Mouse (Mus musculus): ENCODE measurements around the gene Slc13a2.

Gene Slc13a2

GRCm38 (mm10) chr11:78422055-78422819, at the start of gene Slc13a2:
Gene Slc13a2, minus strand, starts transcription at chr11:78422217.
- DNase-seq (ENCODE audit: low spot score), result no peak

GRCm38 (mm10) chr11:78471326-78472103, 49.5 kb upstream of the Slc13a2 start:
- DNase-seq (ENCODE audit: low spot score), result no peak

DNA sequence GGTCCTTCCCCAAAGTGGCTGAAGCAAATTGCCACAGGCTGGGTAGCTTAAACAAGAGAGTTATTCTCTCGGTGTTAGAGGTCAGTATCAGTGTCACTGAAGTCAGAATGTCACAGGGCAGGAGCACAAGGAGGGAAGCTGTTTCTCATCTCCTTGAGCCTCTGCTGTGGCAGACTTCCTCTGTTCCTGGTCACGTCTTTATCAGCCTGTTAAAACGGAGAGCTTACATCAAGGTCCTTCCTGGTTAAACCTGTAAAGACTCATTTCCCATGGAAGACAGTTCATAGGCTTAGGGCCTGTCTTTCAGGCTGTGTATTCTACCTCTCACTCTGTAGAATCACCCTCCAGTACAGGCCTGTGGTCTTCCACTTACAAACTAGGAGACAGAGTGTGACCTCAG, 45.9 kb upstream of the Slc13a2 start:
- DNase-seq (ENCODE audit: low spot score), result no peak

- DNase-seq (ENCODE audit: low spot score), result no peak
Measured at GRCm38 (mm10) chr11:78467515-78467914, 45.5 kb upstream of the Slc13a2 start.

DNA sequence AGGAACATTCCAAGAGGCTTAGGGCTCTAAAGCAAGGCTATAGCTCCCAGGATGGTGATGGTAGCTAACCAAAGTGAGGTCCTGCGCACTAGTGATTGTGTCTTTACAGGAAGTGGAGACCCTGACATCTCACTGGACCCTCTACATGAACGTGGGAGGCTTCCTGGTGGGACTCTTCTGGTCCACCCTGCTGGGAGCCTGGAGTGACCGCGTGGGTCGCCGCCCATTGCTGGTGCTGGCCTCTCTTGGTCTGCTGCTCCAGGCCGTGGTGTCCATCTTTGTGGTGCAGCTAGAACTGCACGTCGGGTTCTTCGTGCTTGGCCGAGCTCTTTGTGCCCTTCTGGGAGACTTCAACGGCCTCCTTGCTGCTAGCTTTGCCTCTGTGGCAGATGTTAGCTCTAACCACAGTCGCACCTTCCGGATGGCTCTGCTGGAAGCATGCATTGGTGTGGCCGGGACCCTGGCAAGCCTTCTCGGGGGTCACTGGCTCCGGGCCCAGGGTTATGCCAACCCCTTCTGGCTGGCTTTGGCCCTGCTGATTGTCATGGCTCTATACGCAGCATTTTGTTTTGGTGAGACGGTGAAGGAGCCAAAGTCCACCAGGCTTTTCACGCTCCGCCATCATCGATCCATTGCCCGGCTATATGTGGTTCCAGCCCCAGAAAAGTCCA, 44.4 kb upstream of the Slc13a2 start:
- DNase-seq (ENCODE audit: low spot score), result no peak

- DNase-seq (ENCODE audit: low spot score), result peak; percentile 76
Measured at GRCm38 (mm10) chr11:78465568-78466180, 43.7 kb upstream of the Slc13a2 start, which contains the start of gene Slc46a1. Gene Slc46a1, plus strand, starts transcription at chr11:78465697.

DNA sequence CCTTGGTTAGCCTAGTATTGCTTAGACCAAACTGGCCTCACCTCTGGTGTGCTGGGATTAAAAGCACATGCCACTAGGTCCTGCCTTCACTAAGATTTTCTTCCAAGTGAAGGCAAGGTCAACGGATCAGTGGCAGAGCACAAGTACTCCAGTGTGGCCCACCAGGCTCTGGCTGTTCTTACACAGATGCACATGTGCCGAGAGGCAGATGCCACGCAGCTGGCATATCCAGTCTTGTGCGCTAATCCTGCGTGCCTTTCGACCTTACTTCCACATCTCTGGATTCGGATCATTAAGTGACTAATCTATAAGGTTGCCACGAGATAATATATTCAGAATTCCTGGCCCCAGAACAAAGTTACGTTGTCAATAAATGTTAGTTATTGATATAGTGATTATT, 43.1 kb upstream of the Slc13a2 start:
- DNase-seq (ENCODE audit: low spot score), result no peak

DNA sequence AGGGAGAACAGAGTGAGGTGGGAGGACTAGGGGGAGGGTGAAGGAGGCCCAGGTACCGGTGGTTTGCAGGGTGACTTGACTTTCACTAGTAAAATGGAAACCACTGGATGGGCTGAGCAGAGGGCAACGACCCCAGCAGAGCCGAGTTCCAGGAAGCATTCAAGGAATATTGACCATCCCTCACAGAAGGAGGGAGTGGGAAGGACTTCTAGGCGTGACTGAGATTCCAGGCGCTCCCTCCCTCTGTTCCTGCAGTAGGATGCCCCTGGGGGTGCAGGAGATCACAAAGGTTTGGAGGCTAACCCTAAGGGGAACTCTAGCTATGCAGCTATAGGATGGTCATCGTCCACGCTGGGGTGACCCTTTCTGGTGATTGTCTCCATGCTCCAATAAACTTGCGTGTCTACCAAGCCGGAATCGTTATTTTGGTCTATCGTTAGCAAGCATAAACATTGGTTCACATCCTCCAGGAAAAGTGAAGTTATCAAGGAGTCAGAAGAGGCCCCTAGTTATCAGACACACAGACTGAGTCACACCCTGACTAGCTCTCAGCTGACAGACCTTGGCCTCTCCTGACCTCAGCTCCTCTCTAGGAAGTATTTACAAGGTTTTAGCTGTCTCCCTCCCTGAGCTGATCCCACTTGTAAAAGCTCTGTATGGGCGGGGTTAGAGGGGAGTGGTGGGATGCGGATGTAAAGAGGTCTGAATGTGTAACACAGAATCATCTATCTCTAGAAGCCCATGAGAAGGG, 41.4 kb upstream of the Slc13a2 start:
- no peak for DNase-seq (ENCODE audit: low spot score)

- DNase-seq (ENCODE audit: low spot score), result no peak
Measured at GRCm38 (mm10) chr11:78462669-78463068, 40.7 kb upstream of the Slc13a2 start.

DNA sequence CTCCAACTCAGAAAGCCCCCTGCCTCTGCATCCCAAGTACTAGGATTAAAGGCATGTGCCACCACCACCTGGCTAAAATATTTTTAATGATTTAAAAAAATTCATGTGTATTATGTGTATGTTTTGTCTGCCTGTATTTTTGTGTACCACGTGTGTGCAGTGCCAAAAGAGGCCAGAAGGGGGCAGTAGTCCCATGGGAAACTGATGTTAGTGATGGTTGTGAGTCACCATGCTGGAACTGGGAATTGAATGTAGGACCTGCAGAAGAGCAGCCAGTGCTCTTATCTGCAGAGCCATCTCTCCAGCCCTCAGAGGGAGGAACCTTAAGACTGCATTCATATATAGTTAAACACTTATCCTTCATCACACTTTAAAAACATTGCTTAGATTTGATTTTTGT, 39.9 kb upstream of the Slc13a2 start:
- no peak for DNase-seq (ENCODE audit: low spot score)

- no peak for DNase-seq (ENCODE audit: low spot score)
Measured at GRCm38 (mm10) chr11:78458740-78459139, 36.7 kb upstream of the Slc13a2 start.

DNA sequence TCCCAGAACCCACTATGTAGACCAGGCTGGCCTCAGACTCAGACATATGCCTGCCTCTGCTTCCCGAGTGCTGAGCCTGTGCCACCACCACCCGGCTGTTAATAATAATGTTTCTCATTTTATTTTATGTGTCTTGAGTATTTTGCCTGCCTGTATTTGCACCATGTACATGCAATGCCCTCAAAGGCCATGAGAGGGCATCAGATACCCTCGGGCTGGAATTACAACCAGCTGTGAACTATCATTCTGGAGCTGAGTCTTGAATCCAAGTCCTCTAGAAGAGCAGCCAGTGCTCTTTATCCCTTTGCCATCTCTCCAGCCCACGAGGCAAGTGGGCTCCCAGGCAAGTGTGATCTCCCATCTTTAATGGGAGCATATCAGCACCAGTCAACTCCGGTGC, 33.3 kb upstream of the Slc13a2 start:
- DNase-seq (ENCODE audit: low spot score), result peak; percentile 22

DNA sequence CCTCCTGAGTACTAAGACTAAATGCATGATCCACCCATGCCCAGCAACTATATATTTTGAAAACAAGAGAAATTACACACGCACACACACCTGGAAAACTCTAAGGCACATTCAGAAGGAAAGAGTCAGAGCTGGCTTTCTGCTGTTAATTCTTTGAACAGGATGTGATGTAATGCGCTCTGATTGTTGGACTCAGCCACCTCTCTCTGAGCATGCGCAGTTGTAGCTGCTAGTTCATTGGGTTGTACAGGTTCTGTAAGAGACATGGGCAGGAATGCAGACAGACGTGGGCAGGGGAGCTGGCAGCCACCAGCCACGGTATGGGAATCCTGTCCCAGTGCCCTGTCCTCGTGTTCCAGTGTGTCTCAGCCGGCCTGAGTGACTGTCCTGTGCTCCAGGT, 32.3 kb upstream of the Slc13a2 start:
- DNase-seq (ENCODE audit: low spot score), result no peak

GRCm38 (mm10) chr11:78453675-78454074, 31.7 kb upstream of the Slc13a2 start:
- peak; percentile 51 for DNase-seq (ENCODE audit: low spot score)

DNA sequence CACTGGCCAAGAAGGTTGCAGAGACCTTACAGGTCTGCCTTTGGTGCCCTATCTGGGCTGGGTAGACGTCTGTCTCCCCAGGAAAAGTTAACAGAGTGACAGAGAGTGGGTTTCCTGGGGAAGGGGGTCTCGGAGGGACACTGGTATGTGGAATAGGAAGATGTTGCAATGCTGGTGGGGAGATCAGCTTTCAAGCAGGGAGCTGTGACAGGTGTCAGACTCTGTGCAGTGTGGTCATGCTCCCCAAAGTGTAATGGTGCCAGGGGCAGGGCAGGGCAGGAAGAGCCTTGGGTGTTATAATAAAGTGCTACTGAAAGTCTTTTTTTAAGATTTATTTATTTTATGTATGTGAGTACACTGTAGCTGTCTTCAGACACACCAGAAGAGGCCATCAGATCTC, 28.3 kb upstream of the Slc13a2 start:
- no peak for DNase-seq (ENCODE audit: low spot score)

DNA sequence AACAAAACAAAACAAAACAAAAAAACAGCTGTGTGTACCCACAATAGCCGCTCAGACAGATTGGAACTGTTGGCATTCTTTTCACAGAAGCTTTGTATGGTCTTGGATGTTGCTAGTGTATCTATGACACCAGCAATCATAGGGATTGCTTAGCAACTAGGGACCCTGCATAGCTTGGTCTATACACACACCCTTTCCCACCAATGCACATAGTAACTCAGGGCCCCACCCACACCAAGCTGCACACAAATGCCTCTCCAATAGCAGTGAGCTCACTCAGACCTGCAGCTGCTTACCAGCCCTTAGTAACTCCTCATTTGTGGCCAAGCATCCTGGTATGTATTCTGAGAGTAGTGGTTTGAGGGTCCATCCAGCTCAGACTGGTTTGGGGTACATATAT, 26.2 kb upstream of the Slc13a2 start:
- no peak for DNase-seq (ENCODE audit: low spot score)

DNA sequence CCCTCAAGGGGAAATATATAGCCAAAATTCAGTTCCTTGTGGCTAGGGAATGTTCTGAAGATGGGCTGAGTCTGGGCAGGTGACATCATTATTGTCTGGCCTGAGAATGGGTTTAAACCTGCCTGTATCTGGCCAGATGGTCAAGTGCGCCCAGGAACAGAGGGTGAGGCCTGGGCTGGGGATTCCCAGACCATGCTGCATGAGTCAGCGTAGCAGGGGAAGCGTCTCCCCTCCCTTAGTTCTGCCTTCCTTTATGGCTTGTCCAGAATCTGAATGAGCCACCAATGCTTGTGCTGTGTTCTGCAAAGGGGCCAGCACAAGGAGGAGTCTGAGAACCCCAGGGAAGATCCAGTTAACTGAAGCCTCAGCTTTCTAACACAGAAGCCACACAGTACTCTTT, 25.2 kb upstream of the Slc13a2 start:
- no peak for DNase-seq (ENCODE audit: low spot score)

DNA sequence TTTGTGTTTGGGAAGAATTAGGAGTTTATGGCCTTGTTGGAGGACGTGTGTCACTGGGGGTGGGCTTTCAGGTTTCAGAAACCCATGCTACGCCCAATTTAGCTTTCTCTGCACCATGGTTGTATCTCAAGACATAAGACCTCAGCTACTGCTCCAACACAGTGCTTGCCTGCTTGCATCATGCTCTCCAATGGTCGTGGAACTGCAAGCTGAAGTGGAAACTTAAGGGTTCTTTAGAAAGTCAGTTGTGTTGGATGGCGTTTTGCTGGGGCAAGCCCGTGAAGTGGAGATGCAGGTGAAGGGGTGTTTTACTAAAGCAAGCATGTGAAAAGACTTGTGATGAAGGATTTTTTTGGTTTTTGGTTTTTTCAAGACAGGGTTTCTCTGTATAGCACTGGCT, 21.1 kb upstream of the Slc13a2 start:
- no peak for DNase-seq (ENCODE audit: low spot score)

GRCm38 (mm10) chr11:78438399-78438930, 16.4 kb upstream of the Slc13a2 start:
- no peak for DNase-seq (ENCODE audit: low spot score)

DNA sequence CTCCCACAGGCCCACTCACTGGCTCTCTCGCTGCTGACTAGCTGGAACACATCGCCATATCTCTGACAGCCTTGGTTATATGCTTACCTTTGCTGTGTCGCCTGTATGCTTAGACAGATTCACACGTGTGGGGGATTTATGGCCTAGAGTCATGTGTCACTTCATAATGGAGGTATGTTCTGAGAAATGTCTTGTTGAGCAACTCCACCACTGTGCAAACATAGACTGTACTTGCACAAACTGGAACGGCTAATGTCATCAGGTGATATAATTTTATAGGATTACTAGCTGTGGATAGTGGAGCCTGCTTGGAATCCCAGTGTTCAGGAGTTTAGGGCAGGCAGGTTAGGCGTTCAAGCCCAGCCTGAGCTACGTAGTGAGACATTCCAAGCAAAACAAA, 15.2 kb upstream of the Slc13a2 start:
- no peak for DNase-seq (ENCODE audit: low spot score)

DNA sequence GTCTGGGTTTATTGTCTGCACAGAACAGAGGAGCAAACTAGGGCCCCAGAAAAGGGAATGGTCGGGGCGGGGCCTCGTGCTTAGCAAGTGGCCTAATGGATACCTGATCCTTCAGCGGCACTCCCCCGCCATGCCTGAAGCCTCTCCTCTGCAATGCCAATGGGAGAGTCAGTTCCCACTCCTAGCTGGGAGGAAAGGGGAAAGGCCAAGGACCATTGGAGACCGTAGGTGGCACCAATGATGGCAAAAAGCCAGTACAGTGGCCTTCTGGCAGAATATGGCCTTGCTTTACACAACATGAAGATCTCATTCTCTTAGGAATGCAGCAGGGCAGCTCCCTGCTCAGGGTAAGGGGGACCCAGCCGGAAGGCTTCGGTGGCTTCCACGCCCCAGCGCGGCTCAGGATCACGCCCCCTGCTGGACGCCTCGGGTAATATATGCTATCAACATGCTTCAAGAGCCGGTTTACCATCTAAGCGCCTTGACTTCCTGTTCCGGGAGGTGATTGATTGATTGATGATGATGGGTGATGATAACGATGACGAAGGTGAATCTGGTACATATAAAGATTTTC, 13.8 kb upstream of the Slc13a2 start:
- peak; percentile 42 for DNase-seq (ENCODE audit: low spot score)

All from ovary, postnatal 14 days (tissue).